Mouse (Mus musculus) E14TG2a.4 (cell line): ENCODE results near the gene Copg1.

ENCODE experiments used
- CTCF ChIP-seq: conservative IDR thresholded peaks from 2 replicates; pipeline ENCODE4 v1.5.1; 2014; ENCODE audit warnings: low read length
- NANOG ChIP-seq: IDR thresholded peaks from 2 replicates; pipeline ENCODE4 v1.6.1; 2014; ENCODE audit warnings: borderline replicate concordance, low read length, mixed read lengths
- POU5F1 ChIP-seq: IDR thresholded peaks from 2 replicates; pipeline ENCODE4 v1.6.1; 2014; ENCODE audit warnings: low read length, borderline replicate concordance

- TF ChIP-seq CTCF (no peak), NANOG (no peak), POU5F1 (no peak)
Observed at GRCm38 (mm10) chr6:87915939-87916338, 28.3 kb downstream of the Copg1 start.
